Mouse (Mus musculus): Measurements from ENCODE around the gene Traf3ip2. TPM values are rescaled to one million over a fixed set of nuclear protein-coding genes. Genes with fewer than 3 reads are reported as not detected.
A peak's percentile ranks its signal among the peaks of the same experiment; 100 is the strongest.

The Traf3ip2 gene
- polyA plus RNA-seq, 1 experiment = 1.1 TPM

- no peak overlapping the region for H3K27ac ChIP-seq (ENCODE audit: control insufficient read depth, insufficient read depth, low read depth, low read length)
- no peaks in the 10 kb centered on the region for H3K36me3 ChIP-seq (ENCODE audit: control insufficient read depth, insufficient read depth, low read length)
- TF ChIP-seq CTCF (IDR thresholded peaks at IDR 0.05; ENCODE audit: control insufficient read depth, insufficient read depth, insufficient replicate concordance, low read depth, low read length) (no peak), POLR2A (IDR thresholded peaks at IDR 0.05; ENCODE audit: control insufficient read depth, low read depth, low read length) (no peak)
- H3K4me1 ChIP-seq (ENCODE audit: control insufficient read depth, insufficient read depth, low read length) = peaks cover 9% of the 10 kb centered on the region
- H3K27me3 ChIP-seq (ENCODE audit: control insufficient read depth, insufficient read depth, low read length) = no peaks in the 10 kb centered on the region
- H3K4me3 ChIP-seq (ENCODE audit: control insufficient read depth, low read depth, low read length) = no peak overlapping the region
Observed at GRCm38 (mm10) chr10:39615531-39616229, 2.9 kb downstream of the Traf3ip2 start.

GRCm38 (mm10) chr10:39616230-39616590 lies 3.5 kb downstream of the Traf3ip2 start:
- Histone ChIP-seq H3K4me3 (ENCODE audit: control insufficient read depth, low read depth, low read length) (no peak overlapping the region), H3K27ac (ENCODE audit: control insufficient read depth, insufficient read depth, low read depth, low read length) (no peak overlapping the region), H3K27me3 (ENCODE audit: control insufficient read depth, insufficient read depth, low read length) (no peaks in the 10 kb centered on the region), H3K36me3 (ENCODE audit: control insufficient read depth, insufficient read depth, low read length) (no peaks in the 10 kb centered on the region), H3K4me1 (ENCODE audit: control insufficient read depth, insufficient read depth, low read length) (peaks cover 9% of the 10 kb centered on the region)
- TF ChIP-seq CTCF (IDR thresholded peaks at IDR 0.05; ENCODE audit: control insufficient read depth, insufficient read depth, insufficient replicate concordance, low read depth, low read length) (no peak), POLR2A (IDR thresholded peaks at IDR 0.05; ENCODE audit: control insufficient read depth, low read depth, low read length) (no peak)

GRCm38 (mm10) chr10:39616626-39617025 lies 3.9 kb downstream of the Traf3ip2 start:
- Histone ChIP-seq H3K4me3 (ENCODE audit: control insufficient read depth, low read depth, low read length) (no peak overlapping the region), H3K27me3 (ENCODE audit: control insufficient read depth, insufficient read depth, low read length) (no peaks in the 10 kb centered on the region), H3K4me1 (ENCODE audit: control insufficient read depth, insufficient read depth, low read length) (peaks cover 9% of the 10 kb centered on the region), H3K36me3 (ENCODE audit: control insufficient read depth, insufficient read depth, low read length) (no peaks in the 10 kb centered on the region), H3K27ac (ENCODE audit: control insufficient read depth, insufficient read depth, low read depth, low read length) (no peak overlapping the region)
- no peak for TF ChIP-seq POLR2A (IDR thresholded peaks at IDR 0.05; ENCODE audit: control insufficient read depth, low read depth, low read length)

GRCm38 (mm10) chr10:39618431-39618830 lies 5.7 kb downstream of the Traf3ip2 start:
- H3K27me3 ChIP-seq (ENCODE audit: control insufficient read depth, insufficient read depth, low read length) = no peaks in the 10 kb centered on the region
- no peaks in the 10 kb centered on the region for H3K36me3 ChIP-seq (ENCODE audit: control insufficient read depth, insufficient read depth, low read length)
- no peak overlapping the region for H3K4me3 ChIP-seq (ENCODE audit: control insufficient read depth, low read depth, low read length)
- TF ChIP-seq POLR2A (IDR thresholded peaks at IDR 0.05; ENCODE audit: control insufficient read depth, low read depth, low read length) (no peak), CTCF (IDR thresholded peaks at IDR 0.05; ENCODE audit: control insufficient read depth, insufficient read depth, insufficient replicate concordance, low read depth, low read length) (no peak)
- no peak overlapping the region for H3K27ac ChIP-seq (ENCODE audit: control insufficient read depth, insufficient read depth, low read depth, low read length)
- peaks cover 2% of the 10 kb centered on the region for H3K4me1 ChIP-seq (ENCODE audit: control insufficient read depth, insufficient read depth, low read length)

GRCm38 (mm10) chr10:39620626-39621025 lies 7.9 kb downstream of the Traf3ip2 start:
- no peaks in the 10 kb centered on the region for H3K36me3 ChIP-seq (ENCODE audit: control insufficient read depth, insufficient read depth, low read length)
- H3K27me3 ChIP-seq (ENCODE audit: control insufficient read depth, insufficient read depth, low read length) = no peaks in the 10 kb centered on the region
- no peak for TF ChIP-seq CTCF (IDR thresholded peaks at IDR 0.05; ENCODE audit: control insufficient read depth, insufficient read depth, insufficient replicate concordance, low read depth, low read length)
- no peak for TF ChIP-seq POLR2A (IDR thresholded peaks at IDR 0.05; ENCODE audit: control insufficient read depth, low read depth, low read length)

GRCm38 (mm10) chr10:39623806-39624205 lies 11.1 kb downstream of the Traf3ip2 start:
- Histone ChIP-seq H3K4me3 (ENCODE audit: control insufficient read depth, low read depth, low read length) (no peak overlapping the region), H3K4me1 (ENCODE audit: control insufficient read depth, insufficient read depth, low read length) (0 out of 2 replicates have a peak, but pooled peaks cover 4% of the 10 kb centered on the region), H3K36me3 (ENCODE audit: control insufficient read depth, insufficient read depth, low read length) (no peaks in the 10 kb centered on the region; the same call in 1 of the 2 replicates), H3K27ac (ENCODE audit: control insufficient read depth, insufficient read depth, low read depth, low read length) (no peak overlapping the region), H3K27me3 (ENCODE audit: control insufficient read depth, insufficient read depth, low read length) (no peaks in the 10 kb centered on the region)
- TF ChIP-seq POLR2A (IDR thresholded peaks at IDR 0.05; ENCODE audit: control insufficient read depth, low read depth, low read length) (no peak), CTCF (IDR thresholded peaks at IDR 0.05; ENCODE audit: control insufficient read depth, insufficient read depth, insufficient replicate concordance, low read depth, low read length) (no peak)

More at GRCm38 (mm10) chr10:39620626-39621025, 7.9 kb downstream of the Traf3ip2 start:
- Histone ChIP-seq H3K4me3 (ENCODE audit: control insufficient read depth, low read depth, low read length) (no peak overlapping the region), H3K4me1 (ENCODE audit: control insufficient read depth, insufficient read depth, low read length) (0 out of 2 replicates have a peak, but pooled peaks cover 2% of the 10 kb centered on the region), H3K27ac (ENCODE audit: control insufficient read depth, insufficient read depth, low read depth, low read length) (no peak overlapping the region)

- Histone ChIP-seq H3K27me3 (ENCODE audit: control insufficient read depth, insufficient read depth, low read length) (no peaks in the 10 kb centered on the region), H3K27ac (ENCODE audit: control insufficient read depth, insufficient read depth, low read depth, low read length) (no peak overlapping the region), H3K36me3 (ENCODE audit: control insufficient read depth, insufficient read depth, low read length) (no peaks in the 10 kb centered on the region; the same call in 1 of the 2 replicates), H3K4me1 (ENCODE audit: control insufficient read depth, insufficient read depth, low read length) (0 out of 2 replicates have a peak, but pooled peaks cover 4% of the 10 kb centered on the region), H3K4me3 (ENCODE audit: control insufficient read depth, low read depth, low read length) (peak overlapping the region; percentile 47)
- TF ChIP-seq CTCF (IDR thresholded peaks at IDR 0.05; ENCODE audit: control insufficient read depth, insufficient read depth, insufficient replicate concordance, low read depth, low read length) = no peak
- TF ChIP-seq POLR2A (IDR thresholded peaks at IDR 0.05; ENCODE audit: control insufficient read depth, low read depth, low read length) = no peak
Observed at GRCm38 (mm10) chr10:39624837-39625625, 12.3 kb downstream of the Traf3ip2 start.
